Mouse (Mus musculus) spleen, adult 2 months (tissue): ENCODE data around the gene Fbxl15. TPM values are rescaled to one million over a fixed set of nuclear protein-coding genes. Genes with fewer than 3 reads are reported as not detected.

Source experiments
- DNase-seq, 2 experiments: peaks; one replicate each; pipeline versions ENCODE4 v3.0.0 to v3.0.0-alpha.2; 2012 to 2021; ENCODE audit warnings: low spot score in 2 of 2, low read depth in 1 of 2
- H3K27ac ChIP-seq: fragments of 200-500 bp; 2 replicates; pipeline ENCODE4 v1.5.1; 2012; ENCODE audit warnings: low read length, inconsistent platforms; ENCODE audit not compliant: insufficient read depth
- H3K27me3 ChIP-seq: fragments of 200-500 bp; 2 replicates; pipeline ENCODE4 v1.6.1; 2012; ENCODE audit warnings: mild to moderate bottlenecking, moderate library complexity, low read length, inconsistent platforms; ENCODE audit not compliant: control insufficient read depth, insufficient read depth
- H3K36me3 ChIP-seq: fragments of 200-500 bp; 2 replicates; pipeline ENCODE4 v1.6.1; 2012; ENCODE audit warnings: mild to moderate bottlenecking, low read length, inconsistent platforms; ENCODE audit not compliant: control insufficient read depth, insufficient read depth
- H3K4me1 ChIP-seq: fragments of 200-500 bp; 2 replicates; pipeline ENCODE4 v1.6.1; 2011; ENCODE audit warnings: inconsistent platforms; ENCODE audit not compliant: control insufficient read depth, insufficient read depth, insufficient read length
- H3K4me3 ChIP-seq: fragments of 200-500 bp; 2 replicates; pipeline ENCODE4 v1.5.1; 2011; ENCODE audit warnings: mild to moderate bottlenecking, inconsistent platforms; ENCODE audit not compliant: insufficient read depth, insufficient read length; ENCODE audit errors: extremely low read depth
- CTCF ChIP-seq: fragments of 200-500 bp; IDR thresholded peaks from 2 replicates; pipeline ENCODE4 v1.5.1; 2011; ENCODE audit warnings: mild to moderate bottlenecking, inconsistent platforms; ENCODE audit not compliant: insufficient read depth, insufficient read length, insufficient replicate concordance; ENCODE audit errors: extremely low read depth
- POLR2A ChIP-seq: fragments of 200-500 bp; IDR thresholded peaks from 2 replicates; pipeline ENCODE4 v1.6.1; 2011; ENCODE audit warnings: low read depth, low read length, inconsistent platforms
- WGBS: fragments of 180-500 bp; shearing (Covaris S2); methylation state at CpG from one replicate; pipeline ENCODE4 v1.1.7; 2018; 5-methylcytosine and 5-hydroxymethylcytosine counted together
- polyA plus RNA-seq: library from polyadenylated mRNA; depleted of rRNA; stranded (reverse); fragments of >200 nt; gene quantifications from 2 replicates; pipeline ENCODE4 v1.2.3, GENCODE M21; 2012; rRNA removed

Gene Fbxl15
- polyA plus RNA-seq, 1 experiment = 12.1 TPM

DNA sequence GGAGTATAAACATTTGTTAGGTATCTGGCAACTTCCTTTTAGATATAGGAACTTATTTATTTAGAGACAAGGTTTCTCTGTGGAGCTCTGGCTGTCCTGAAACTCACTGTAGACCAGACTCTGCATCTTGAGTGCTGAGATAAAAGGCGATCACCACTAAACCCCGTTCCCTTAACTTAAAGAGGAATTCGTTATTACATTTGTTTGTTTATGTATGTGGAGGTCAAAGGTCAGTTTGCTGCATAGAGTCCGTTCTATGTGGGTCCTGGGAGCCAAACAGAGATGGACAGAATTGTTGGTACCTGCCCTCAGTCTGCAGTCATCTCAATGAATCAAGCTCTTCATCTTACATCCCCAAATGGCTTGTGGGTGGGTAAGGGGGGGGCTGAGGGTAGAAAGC, 47.9 kb downstream of the Fbxl15 start:
- H3K36me3 ChIP-seq = peaks cover 27% of the 10 kb centered on the region
- no peak overlapping the region for H3K27ac ChIP-seq
- DNase-seq = no peak
- no peak overlapping the region for H3K4me3 ChIP-seq
- no peaks in the 10 kb centered on the region for H3K27me3 ChIP-seq
- TF ChIP-seq CTCF (no peak), POLR2A (no peak)
- no peaks in the 10 kb centered on the region for H3K4me1 ChIP-seq
- whole genome bisulfite sequencing = 83% methylated on average over 4 of the region's 4 CpGs

Other genes with a start within 250 kb of the Fbxl15 start
- not detected in 2 replicates for gene Elovl3, start 196.3 kb upstream of the Fbxl15 start, polyA plus RNA-seq
- not detected in 2 replicates for gene Pitx3, start 179.9 kb upstream of the Fbxl15 start, polyA plus RNA-seq
- 67.7 and 76.2 TPM in 2 replicates for gene Gbf1, start 175.7 kb upstream of the Fbxl15 start, polyA plus RNA-seq
- gene Nfkb2, start 23.9 kb upstream of the Fbxl15 start, polyA plus RNA-seq = 145 and 196 TPM in 2 replicates
- 3.6 and 4.7 TPM in 2 replicates for gene Psd, start 1.0 kb upstream of the Fbxl15 start, polyA plus RNA-seq
- 45.3 and 55.0 TPM in 2 replicates for gene Cuedc2, start 10.5 kb downstream of the Fbxl15 start, polyA plus RNA-seq
- 5.3 and 10.8 TPM in 2 replicates for gene Mfsd13a, start 12.9 kb downstream of the Fbxl15 start, polyA plus RNA-seq
- 0.16 and 0.42 TPM in 2 replicates for gene 2310034G01Rik, start 22.1 kb downstream of the Fbxl15 start, polyA plus RNA-seq
- 55.7 and 60.5 TPM in 2 replicates for gene Actr1a, start 67.6 kb downstream of the Fbxl15 start, polyA plus RNA-seq
- 18.6 and 22.1 TPM in 2 replicates for gene Sufu, start 68.7 kb downstream of the Fbxl15 start, polyA plus RNA-seq
- 47.1 and 58.4 TPM in 2 replicates for gene Trim8, start 173.5 kb downstream of the Fbxl15 start, polyA plus RNA-seq
- 5.5 and 6.8 TPM in 2 replicates for gene Arl3, start 245.0 kb downstream of the Fbxl15 start, polyA plus RNA-seq
- gene Sfxn2, start 245.2 kb downstream of the Fbxl15 start, polyA plus RNA-seq = 3.2 and 4.1 TPM in 2 replicates